Mouse (Mus musculus) small intestine, adult 10 weeks (tissue): ENCODE measurements around the gene Ccdc70. TPM values are rescaled to one million over a fixed set of nuclear protein-coding genes. Genes with fewer than 3 reads are reported as not detected.

Experiments
- polyA plus RNA-seq: library from polyadenylated mRNA; stranded (reverse); fragments of 350-450 nt; fragmentation: Illumina TruSeq; extraction: RNeasy Lipid Tissue Mini Kit (QIAGEN cat#74804); gene quantifications from one replicate; pipeline ENCODE4 v1.2.3, GENCODE M21; 2014; ENCODE audit warnings: low replicate concordance

Ccdc70 gene
- polyA plus RNA-seq, result not detected

DNA sequence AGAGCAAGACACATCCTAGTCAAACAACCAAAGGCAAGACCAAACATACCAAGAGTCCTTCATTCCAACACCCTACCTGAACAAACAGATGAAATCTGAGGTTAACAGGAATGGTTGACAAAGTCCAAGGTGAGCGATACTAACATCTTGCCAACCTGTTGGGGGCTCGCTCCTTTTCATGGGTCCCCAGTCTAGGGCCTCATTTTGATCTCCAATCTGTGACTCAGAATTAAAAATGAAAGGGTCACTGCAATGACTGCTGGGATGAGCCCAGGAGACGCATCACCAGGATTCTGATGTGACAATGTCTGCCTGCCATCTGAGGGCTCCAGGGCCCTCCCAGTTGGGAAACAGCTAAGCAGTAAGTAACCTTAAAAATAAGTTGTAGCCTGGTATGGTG is at the start of gene Ccdc70:
TSS of gene Ccdc70 (plus strand) at position 301 of the 400 bp plus-strand sequence.

DNA sequence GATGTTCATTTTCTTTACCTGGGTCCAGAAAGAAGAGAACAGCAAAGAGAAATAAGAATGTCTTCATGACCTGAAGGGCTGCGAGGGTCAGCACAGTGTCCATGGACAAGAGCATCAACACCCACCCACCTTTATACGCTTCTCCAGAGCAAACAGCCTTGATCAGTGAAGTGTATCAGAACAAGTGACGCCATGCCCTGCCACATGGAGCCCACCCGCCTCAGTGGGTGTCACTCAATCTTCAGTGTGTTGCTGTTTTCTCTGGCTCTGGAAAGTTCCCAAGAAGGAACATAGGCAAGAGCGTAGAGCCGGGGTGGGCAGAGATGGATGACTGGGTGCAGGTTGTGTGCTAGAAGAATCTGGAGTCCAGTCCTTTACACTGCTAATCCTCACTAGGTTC is 37.0 kb upstream of the Ccdc70 start, which contains the start of gene Defb15:
TSS of gene Defb15 (minus strand) at position 101 of the 400 bp plus-strand sequence.

DNA sequence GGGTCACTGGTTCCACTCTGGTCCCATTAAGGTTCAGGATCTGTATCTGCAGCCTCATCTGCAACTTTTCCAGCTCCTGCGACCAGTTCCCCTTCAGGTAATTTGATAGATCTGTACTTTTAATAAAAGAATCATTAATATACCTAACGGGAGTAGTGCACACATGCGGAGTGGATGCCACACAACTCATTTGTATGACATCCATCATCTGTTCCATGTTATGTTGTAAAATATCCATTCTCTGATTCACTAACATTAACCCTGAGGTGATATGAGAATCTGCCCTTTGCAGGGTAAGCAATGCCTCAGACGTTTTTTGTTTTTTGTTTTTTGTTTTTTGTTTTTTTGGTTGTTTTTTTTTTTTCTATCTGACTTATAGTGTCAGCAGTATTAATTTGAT is 31.5 kb upstream of the Ccdc70 start, which contains the start of gene Defb35:
TSS of gene Defb35 (plus strand) at position 301 of the 400 bp plus-strand sequence.

DNA sequence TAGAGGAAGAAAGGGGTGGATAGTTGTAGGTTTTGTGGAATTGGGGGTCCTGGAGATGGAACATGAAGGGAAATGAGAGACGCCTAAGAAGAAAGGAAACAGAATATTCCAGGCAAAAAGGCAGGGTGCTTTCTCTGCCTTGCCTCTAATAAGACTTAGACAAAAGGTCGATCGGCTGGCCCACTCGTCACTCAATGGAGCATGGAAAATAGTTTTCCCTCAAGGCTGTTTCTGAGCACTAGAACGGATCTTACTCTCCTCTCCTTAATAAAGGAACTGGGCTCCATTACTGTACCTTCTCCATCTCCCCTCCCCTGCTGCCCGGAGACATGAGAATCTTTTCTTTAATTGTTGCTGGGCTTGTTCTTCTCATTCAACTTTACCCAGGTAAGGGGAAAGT is 23.1 kb upstream of the Ccdc70 start, which contains the start of gene Defb13:
TSS of gene Defb13 (plus strand) at position 301 of the 400 bp plus-strand sequence.

DNA sequence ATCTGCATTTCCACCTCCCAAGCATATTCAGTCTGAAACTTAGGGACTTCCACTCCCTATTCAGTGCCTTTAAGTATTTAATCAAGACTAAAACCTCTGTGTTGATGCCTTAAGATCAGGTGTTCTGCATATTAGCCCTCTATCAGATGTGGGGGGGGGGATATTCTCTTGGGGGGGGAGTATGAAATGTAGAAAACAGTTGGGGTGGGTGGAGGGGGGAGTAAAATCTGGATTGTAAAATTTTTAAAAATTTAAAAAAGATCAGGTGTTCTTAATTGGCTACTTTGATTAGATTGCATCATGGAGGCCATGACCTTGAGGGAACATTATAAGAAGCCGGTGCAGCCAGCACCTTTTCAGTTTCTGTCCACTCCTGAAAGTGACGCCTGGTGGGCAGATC is 11.2 kb upstream of the Ccdc70 start, which contains the start of gene Fam90a1a:
TSS of gene Fam90a1a (plus strand) at position 301 of the 400 bp plus-strand sequence.

Other genes starting within 250 kb of the Ccdc70 start
- gene Defa24, start 235.3 kb upstream of the Ccdc70 start, polyA plus RNA-seq, result 1,739 TPM
- gene Defb50, start 146.2 kb upstream of the Ccdc70 start, polyA plus RNA-seq, result not detected
- not detected for gene Defb2, start 129.8 kb upstream of the Ccdc70 start, polyA plus RNA-seq
- gene Defb10, start 110.9 kb upstream of the Ccdc70 start, polyA plus RNA-seq, result not detected
- not detected for gene Defb9, start 84.4 kb upstream of the Ccdc70 start, polyA plus RNA-seq
- gene Defb11, start 63.4 kb upstream of the Ccdc70 start, polyA plus RNA-seq, result not detected
- gene Defb15, start 37.1 kb upstream of the Ccdc70 start, polyA plus RNA-seq, result not detected
- gene Defb35, start 31.4 kb upstream of the Ccdc70 start, polyA plus RNA-seq, result not detected
- gene Defb13, start 23.0 kb upstream of the Ccdc70 start, polyA plus RNA-seq, result not detected
- gene Fam90a1a, start 11.1 kb upstream of the Ccdc70 start, polyA plus RNA-seq, result not detected
- 1.8 TPM for gene Atp7b, start 90.5 kb downstream of the Ccdc70 start, polyA plus RNA-seq
- 44.6 TPM for gene Alg11, start 90.9 kb downstream of the Ccdc70 start, polyA plus RNA-seq
- 3.7 TPM for gene Nek5, start 155.3 kb downstream of the Ccdc70 start, polyA plus RNA-seq
- gene Nek3, start 196.7 kb downstream of the Ccdc70 start, polyA plus RNA-seq, result 13.1 TPM
- 19.8 TPM for gene Ckap2, start 216.0 kb downstream of the Ccdc70 start, polyA plus RNA-seq
- 32.7 TPM for gene Vps36, start 223.0 kb downstream of the Ccdc70 start, polyA plus RNA-seq